Mouse (Mus musculus) midbrain, embryonic 11.5 days (tissue): ENCODE results near the gene Zfp704. TPM values are rescaled to one million over a fixed set of nuclear protein-coding genes. Genes with fewer than 3 reads are reported as not detected.

Experiments
- ATAC-seq: fragments of 200-750 bp; cut with Nextera tagmentation; 2 replicates; pipeline ENCODE4 v1.8.0; 2017; ENCODE audit warnings: moderate TSS enrichment, moderate library complexity; ENCODE audit not compliant: low FRiP score
- DNase-seq: peaks from one replicate; pipeline ENCODE4 v3.0.0; 2015; ENCODE audit warnings: low spot score; ENCODE audit errors: missing footprints
- H3K27ac ChIP-seq: fragments of 300-500 bp; sonication (generic); 2 replicates; pipeline ENCODE4 v1.5.1; 2014; ENCODE audit warnings: low read depth, low read length
- H3K27me3 ChIP-seq: fragments of 300-500 bp; sonication (generic); 2 replicates; pipeline ENCODE4 v1.6.1; 2014; ENCODE audit warnings: mild to moderate bottlenecking, low read length, moderate library complexity, mixed read lengths; ENCODE audit not compliant: control insufficient read depth, insufficient read depth
- H3K36me3 ChIP-seq: fragments of 300-500 bp; sonication (generic); 2 replicates; pipeline ENCODE4 v1.6.1; 2014; ENCODE audit warnings: mild to moderate bottlenecking, low read length, moderate library complexity, mixed read lengths; ENCODE audit not compliant: control insufficient read depth, insufficient read depth
- H3K4me1 ChIP-seq: fragments of 300-500 bp; sonication (generic); 2 replicates; pipeline ENCODE4 v1.6.1; 2014; ENCODE audit warnings: low read length; ENCODE audit not compliant: control insufficient read depth, insufficient read depth
- H3K4me2 ChIP-seq: fragments of 300-500 bp; sonication (generic); 2 replicates; pipeline ENCODE4 v1.6.1; 2014; ENCODE audit warnings: mild to moderate bottlenecking, moderate library complexity
- H3K4me3 ChIP-seq: fragments of 300-500 bp; sonication (generic); 2 replicates; pipeline ENCODE4 v1.5.1; 2014; ENCODE audit warnings: low read depth, low read length
- H3K9ac ChIP-seq: fragments of 300-500 bp; sonication (generic); 2 replicates; pipeline ENCODE4 v1.6.1; 2014; ENCODE audit warnings: low read length
- H3K9me3 ChIP-seq: fragments of 300-500 bp; sonication (generic); 2 replicates; pipeline ENCODE4 v1.6.1; 2016; ENCODE audit warnings: low read length; ENCODE audit not compliant: control insufficient read depth
- WGBS: fragments of 180-500 bp; shearing (Covaris S2); extraction: QIAGEN DNeasy Blood & Tissue Kit; methylation state at CpG from one replicate; pipeline ENCODE4 v1.1.7; 2014; 5-methylcytosine and 5-hydroxymethylcytosine counted together
- polyA plus RNA-seq: library from polyadenylated mRNA; unstranded; fragments of >200 nt; fragmentation: Nextera tagmentation; extraction: Ambion mirVana; gene quantifications from 2 replicates; pipeline ENCODE4 v1.2.1, GENCODE M21; 2014

The Zfp704 gene
- polyA plus RNA-seq, 1 experiment from 2014 or later: 5.5 TPM

DNA sequence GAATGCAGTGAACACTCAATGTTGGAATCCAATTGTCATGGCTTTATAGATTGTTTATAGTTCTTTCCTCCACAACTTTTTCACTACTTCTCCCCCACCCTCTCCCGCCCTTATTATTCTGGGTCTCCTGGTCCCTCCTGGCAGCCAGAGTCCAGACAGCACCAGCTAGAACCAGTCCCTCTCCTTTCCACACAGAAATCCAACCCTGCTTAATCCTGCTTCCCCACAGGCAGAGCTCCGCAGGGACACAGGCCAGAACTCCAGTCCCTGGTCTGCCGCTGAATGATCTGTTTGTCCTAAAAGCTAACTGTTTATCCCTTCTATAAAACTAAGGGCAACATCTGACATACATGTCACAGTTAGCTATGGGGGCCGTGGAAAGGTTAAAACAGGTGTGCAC is 6.0 kb downstream of the Zfp704 start:
- ATAC-seq (no peak), DNase-seq (no peak)
- Histone ChIP-seq H3K36me3 (no peaks in the 10 kb centered on the region), H3K9ac (no peak overlapping the region), H3K4me3 (no peak overlapping the region), H3K9me3 (no peaks in the 10 kb centered on the region), H3K27ac (no peak overlapping the region), H3K4me2 (no peak overlapping the region), H3K4me1 (peaks cover 11% of the 10 kb centered on the region), H3K27me3 (no peaks in the 10 kb centered on the region)
- WGBS: 87% methylated on average over 4 of the region's 4 CpGs

DNA sequence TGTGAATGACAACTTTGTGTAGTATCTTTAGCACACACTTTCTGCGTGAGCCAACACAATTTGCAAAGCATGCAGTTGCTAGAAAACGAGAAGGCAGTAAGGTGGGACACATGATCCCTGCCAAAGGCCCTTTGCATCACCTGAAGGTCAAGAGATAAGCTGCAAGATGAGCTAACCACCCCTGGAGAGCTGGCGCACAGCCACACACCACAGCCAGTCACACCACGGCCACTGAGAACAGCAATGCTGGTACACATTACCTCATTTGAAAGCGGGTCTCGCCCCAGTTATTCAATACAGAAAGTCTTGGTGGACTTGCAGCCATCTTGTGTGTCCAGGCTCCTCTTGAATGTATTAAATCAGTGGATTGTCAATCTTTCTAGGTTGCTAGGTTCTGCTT is 9.3 kb downstream of the Zfp704 start:
- WGBS: 84% methylated on average over 6 of the region's 6 CpGs
- no peaks in the 10 kb centered on the region for H3K27me3 ChIP-seq
- no peak overlapping the region for H3K4me3 ChIP-seq
- H3K27ac ChIP-seq: no peak overlapping the region
- no peaks in the 10 kb centered on the region for H3K9me3 ChIP-seq
- H3K9ac ChIP-seq: no peak overlapping the region
- H3K4me1 ChIP-seq: no peaks in the 10 kb centered on the region; the same call in 1 of the 2 replicates
- no peaks in the 10 kb centered on the region for H3K36me3 ChIP-seq
- DNase-seq: no peak
- H3K4me2 ChIP-seq: no peak overlapping the region
- no peak for ATAC-seq

DNA sequence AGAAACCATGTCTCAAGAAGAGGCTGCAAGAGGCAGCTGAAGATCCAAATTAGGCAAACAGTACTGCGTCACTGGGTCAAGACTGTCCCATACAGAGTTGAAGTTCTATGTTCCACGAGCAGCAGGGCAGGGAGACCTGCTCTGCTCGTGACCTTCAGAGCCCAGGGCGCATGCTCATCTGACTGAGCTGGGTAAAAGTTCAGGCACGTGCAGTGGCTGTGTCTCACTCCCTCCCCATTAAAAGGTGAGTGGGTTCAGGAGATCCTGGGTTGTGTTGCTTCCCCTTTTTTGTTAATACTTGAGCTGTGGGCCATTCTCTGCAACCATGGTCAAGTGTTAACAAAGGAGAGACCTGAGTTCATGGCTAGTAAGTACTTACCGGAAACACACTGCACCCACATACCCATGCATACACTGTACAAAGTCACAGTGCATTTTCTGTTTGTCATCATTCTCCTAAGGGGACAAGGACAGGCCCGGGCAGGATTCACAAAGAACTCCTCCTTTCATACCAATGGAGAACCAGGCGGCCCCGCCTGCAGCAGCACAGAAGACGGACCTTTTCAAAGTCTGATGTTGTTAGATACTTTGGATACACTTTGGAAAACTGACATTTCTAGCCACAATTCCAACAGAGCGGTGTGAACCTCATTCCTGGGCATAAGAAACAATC is 10.0 kb downstream of the Zfp704 start:
- H3K9ac ChIP-seq: no peak overlapping the region
- H3K27me3 ChIP-seq: no peaks in the 10 kb centered on the region
- H3K4me3 ChIP-seq: no peak overlapping the region
- H3K4me2 ChIP-seq: no peak overlapping the region
- no peaks in the 10 kb centered on the region for H3K36me3 ChIP-seq
- DNase-seq: no peak
- no peaks in the 10 kb centered on the region for H3K9me3 ChIP-seq
- 90% methylated on average over 11 of the region's 11 CpGs for WGBS
- H3K27ac ChIP-seq: no peak overlapping the region
- no peaks in the 10 kb centered on the region for H3K4me1 ChIP-seq
- no peak for ATAC-seq

DNA sequence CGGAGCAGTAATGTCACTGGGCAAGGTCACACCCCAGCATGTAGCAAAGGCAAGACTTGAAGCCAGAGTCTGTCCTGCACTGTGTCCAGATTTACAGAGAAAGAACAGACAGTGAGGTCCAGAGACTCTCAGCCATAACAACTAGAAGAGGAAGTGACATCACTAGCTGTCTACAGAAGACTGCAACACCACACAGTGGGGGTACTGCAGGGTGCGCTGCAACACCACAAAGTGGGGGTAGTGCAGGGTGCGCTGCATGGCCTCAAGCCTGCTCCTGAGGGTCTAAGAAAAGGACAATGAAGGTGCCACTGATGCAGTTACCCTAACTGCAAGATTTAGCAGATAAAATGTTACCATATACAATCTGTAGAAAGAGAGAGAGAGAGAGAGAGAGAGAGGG is 11.8 kb downstream of the Zfp704 start:
- H3K4me3 ChIP-seq: no peak overlapping the region
- no peak for DNase-seq
- WGBS: 92% methylated on average over 3 of the region's 3 CpGs
- H3K4me2 ChIP-seq: no peak overlapping the region
- ATAC-seq: no peak
- no peak overlapping the region for H3K9ac ChIP-seq
- H3K27ac ChIP-seq: no peak overlapping the region
- no peaks in the 10 kb centered on the region for H3K27me3 ChIP-seq
- H3K9me3 ChIP-seq: no peaks in the 10 kb centered on the region
- no peaks in the 10 kb centered on the region for H3K4me1 ChIP-seq
- no peaks in the 10 kb centered on the region for H3K36me3 ChIP-seq

DNA sequence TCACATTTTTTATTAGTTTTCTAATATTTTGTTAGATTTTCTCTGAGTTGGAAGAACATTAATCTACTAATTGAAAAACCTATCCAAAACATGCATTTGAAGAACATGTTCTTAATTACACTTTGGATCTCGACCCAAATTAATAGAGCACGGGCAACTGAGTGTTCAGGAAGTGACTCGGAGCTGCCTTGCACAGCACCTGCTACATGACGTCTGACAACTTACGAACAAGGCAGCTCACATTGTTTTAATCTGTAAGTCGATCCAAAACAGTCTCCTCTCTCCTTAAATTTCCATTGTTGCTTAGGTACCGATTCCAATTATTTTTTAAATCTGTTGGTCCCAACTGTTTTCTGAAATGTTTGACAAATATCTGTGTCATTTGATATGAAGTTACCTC is 15.4 kb downstream of the Zfp704 start:
- Histone ChIP-seq H3K36me3 (no peaks in the 10 kb centered on the region), H3K4me3 (no peak overlapping the region), H3K27me3 (no peaks in the 10 kb centered on the region), H3K9ac (no peak overlapping the region), H3K27ac (no peak overlapping the region), H3K4me2 (no peak overlapping the region), H3K9me3 (no peaks in the 10 kb centered on the region), H3K4me1 (no peaks in the 10 kb centered on the region; the same call in 1 of the 2 replicates)
- DNase-seq (no peak), ATAC-seq (no peak)
- WGBS: 83% methylated on average over 7 of the region's 7 CpGs

DNA sequence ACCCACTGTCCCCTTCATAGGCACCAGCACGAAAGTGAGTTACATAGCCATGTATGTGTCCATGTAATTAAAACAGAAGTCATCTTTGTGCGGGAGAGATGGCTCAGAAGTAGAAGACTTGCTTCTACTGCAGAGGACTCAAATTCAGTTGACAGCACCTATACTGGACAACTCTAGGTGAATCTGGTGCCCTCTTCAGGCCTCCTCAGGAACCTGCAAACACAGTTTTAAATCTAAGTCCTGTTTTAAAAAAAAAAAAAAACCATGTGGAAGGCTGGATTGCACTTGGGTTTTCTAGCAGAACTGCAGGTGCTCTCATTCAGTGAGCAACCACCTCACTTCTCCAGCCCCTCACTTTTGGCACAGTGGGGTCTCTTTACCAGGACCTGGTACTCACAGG is 16.1 kb downstream of the Zfp704 start:
- no peak overlapping the region for H3K27ac ChIP-seq
- no peak overlapping the region for H3K4me2 ChIP-seq
- ATAC-seq (0 out of 2 replicates have a peak, but pooled peaks have one; percentile 19), DNase-seq (no peak)
- H3K4me3 ChIP-seq: no peak overlapping the region
- H3K4me1 ChIP-seq: no peaks in the 10 kb centered on the region; the same call in 1 of the 2 replicates
- WGBS: 78% methylated on average over 2 of the region's 2 CpGs
- no peaks in the 10 kb centered on the region for H3K9me3 ChIP-seq
- no peaks in the 10 kb centered on the region for H3K36me3 ChIP-seq
- no peak overlapping the region for H3K9ac ChIP-seq
- H3K27me3 ChIP-seq: no peaks in the 10 kb centered on the region

DNA sequence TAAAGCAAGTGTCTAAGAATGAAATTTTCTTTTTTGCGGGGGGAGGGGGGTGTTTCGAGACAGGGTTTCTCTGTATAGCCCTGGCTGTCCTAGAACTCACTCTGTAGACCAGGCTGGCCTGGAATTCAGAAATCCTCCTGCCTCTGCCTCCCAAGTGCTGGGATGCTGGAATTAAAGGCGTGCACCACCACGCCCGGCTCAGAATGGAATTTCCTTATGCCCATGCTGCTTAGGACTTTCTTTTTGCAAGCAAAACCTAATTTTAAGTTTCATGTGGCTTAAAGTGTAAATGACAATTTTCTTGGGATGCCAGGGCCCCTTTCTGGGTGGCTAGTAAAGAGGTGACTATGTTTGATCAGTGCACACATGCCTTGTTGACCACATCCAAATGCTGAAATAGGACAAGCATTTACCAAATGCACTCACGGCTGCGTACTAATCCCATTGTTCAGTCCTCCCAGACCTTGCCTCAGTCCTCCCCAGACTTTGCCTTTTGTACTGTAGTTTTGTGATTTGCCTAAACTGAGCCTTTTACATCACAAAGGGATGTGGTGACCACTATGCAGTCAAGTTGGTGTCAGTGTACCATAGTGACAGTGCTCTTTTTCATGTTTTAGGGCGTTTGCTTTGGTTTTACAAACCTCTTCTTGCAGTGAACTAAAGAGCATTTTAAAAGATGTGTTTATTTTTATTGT is 18.3 kb downstream of the Zfp704 start:
- ATAC-seq (no peak), DNase-seq (no peak)
- Histone ChIP-seq H3K27ac (no peak overlapping the region), H3K4me3 (no peak overlapping the region), H3K4me2 (no peak overlapping the region), H3K27me3 (no peaks in the 10 kb centered on the region), H3K4me1 (no peaks in the 10 kb centered on the region; the same call in 1 of the 2 replicates), H3K36me3 (no peaks in the 10 kb centered on the region), H3K9ac (no peak overlapping the region), H3K9me3 (no peaks in the 10 kb centered on the region)
- 95% methylated on average over 8 of the region's 8 CpGs for WGBS

DNA sequence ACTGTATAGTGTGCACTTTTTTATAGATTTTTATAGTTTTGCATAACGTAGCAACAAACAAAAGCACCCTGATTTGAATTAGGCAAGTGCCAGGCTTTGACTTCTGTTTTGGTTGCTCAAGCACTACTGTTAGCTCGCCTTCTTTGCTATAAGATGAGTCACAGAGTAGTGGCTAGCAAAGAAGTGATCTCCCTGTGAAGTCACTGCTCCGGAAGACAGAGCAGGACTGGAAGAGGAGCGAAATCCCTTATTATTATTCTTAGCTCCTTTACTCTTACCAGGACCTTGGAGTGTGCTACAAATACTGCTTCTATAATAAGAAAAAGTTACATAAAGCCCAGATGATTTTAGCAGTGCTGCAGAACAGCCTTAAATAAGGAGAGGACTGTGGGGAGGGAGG is 21.2 kb downstream of the Zfp704 start:
- no peak for DNase-seq
- H3K4me1 ChIP-seq: no peaks in the 10 kb centered on the region; the same call in 1 of the 2 replicates
- no peaks in the 10 kb centered on the region for H3K27me3 ChIP-seq
- no peak overlapping the region for H3K27ac ChIP-seq
- WGBS: 85% methylated on average over 4 of the region's 4 CpGs
- H3K36me3 ChIP-seq: no peaks in the 10 kb centered on the region
- no peak for ATAC-seq
- H3K4me3 ChIP-seq: no peak overlapping the region
- no peak overlapping the region for H3K9ac ChIP-seq
- no peak overlapping the region for H3K4me2 ChIP-seq
- no peaks in the 10 kb centered on the region for H3K9me3 ChIP-seq

DNA sequence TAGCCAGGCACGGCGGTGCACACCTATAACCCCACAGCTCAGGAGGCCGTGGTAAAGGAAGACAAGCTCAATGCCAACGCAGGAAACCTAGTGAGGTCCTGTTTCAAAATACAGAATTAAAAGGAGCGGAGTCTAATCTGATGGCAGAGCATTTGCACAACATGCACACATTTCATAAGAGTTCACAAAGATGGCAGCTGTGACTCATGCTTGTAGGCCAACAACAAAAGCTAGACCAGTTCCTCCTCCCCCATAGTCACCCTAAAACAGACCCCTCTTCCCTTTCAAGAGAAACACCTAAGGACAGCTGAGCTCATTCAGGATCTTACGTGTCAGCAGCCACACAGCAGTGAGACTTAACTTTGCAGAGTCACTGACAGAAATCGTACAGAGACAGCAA is 22.6 kb downstream of the Zfp704 start:
- Histone ChIP-seq H3K27me3 (no peaks in the 10 kb centered on the region), H3K4me3 (no peak overlapping the region), H3K27ac (no peak overlapping the region), H3K36me3 (no peaks in the 10 kb centered on the region), H3K9me3 (no peaks in the 10 kb centered on the region), H3K4me2 (no peak overlapping the region), H3K4me1 (no peaks in the 10 kb centered on the region; the same call in 1 of the 2 replicates), H3K9ac (no peak overlapping the region)
- DNase-seq: no peak
- no peak for ATAC-seq
- 94% methylated on average over 7 of the region's 7 CpGs for WGBS
